Mouse (Mus musculus): Measurements from ENCODE around the gene Vmn1r4. TPM values are rescaled to one million over a fixed set of nuclear protein-coding genes. Genes with fewer than 3 reads are reported as not detected.

The Vmn1r4 gene
- polyA plus RNA-seq (2016; fragmentation: Nextera tagmentation; extraction: Ambion mirVana) = 0.27 and 0.47 TPM in 2 replicates

DNA sequence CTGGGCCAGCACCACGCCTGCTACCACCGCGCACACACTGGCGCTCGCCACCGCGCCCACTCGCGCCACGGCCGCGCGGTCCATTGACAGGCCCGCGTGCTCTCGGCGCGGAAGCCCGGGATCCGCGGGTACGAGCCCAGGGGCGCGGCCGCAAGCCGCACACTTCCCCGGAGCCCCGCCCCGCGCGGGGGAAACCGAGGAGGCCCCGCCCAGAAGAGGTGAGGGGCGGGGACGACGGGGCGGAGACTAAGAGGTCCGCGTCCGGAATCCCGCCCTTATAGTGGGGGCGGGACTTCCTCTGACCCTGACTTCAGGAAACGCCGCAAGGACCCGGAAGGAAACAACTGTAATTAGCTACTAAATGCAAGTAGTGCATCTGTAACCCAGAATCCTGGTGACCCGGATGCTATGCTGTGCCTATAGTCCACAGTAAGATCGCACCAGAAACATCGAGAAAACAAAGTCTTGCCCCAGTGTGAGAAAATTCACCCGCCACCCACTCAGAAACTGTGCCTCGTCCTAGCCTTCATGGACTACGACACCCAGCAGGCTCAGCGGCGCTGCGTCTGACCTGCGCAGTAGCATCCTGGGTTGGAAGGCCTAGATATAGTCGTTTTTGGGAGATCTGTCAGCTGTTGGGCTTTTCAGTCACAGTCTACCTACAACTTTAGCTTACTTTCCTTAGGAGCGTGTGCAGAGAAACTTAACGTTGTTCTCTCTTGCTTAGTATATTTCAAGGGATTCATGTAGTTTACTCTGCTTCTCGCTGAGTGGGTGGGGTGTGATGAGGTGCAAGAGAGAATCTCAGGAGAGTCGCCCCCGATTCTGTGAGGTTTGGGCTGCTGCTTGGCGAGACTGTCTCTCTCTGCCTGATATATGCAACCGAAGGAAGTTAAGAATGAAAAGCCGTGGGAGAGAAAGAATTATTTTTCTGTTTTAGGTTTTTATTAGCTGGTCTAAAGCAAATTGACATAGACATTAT lies at the start of gene Vmn1r4, which contains the start of gene Nt5c3:
Gene Vmn1r4, plus strand, starts transcription at position 290 of the 982 bp plus-strand sequence.
Gene Nt5c3, minus strand, starts transcription at position 207 of the 982 bp plus-strand sequence.
- H3K9me3 ChIP-seq = no peaks in the 10 kb centered on the region
- 3% methylated on average over 64 of the region's 64 CpGs for WGBS
- peak within 1 kb of the TSS; percentile 75 for H3K4me3 ChIP-seq
- DNase-seq (ENCODE audit: low spot score) = peak; percentile 92
- peaks cover 8% of the 10 kb centered on the region; the same call in 1 of the 2 replicates for H3K4me1 ChIP-seq (replicated peaks)
- no peaks in the 10 kb centered on the region for H3K36me3 ChIP-seq
- no peaks in the 10 kb centered on the region for H3K27me3 ChIP-seq (ENCODE audit: insufficient read depth, poor library complexity, severe bottlenecking)
- peak within 1 kb of the TSS; percentile 92 for H3K27ac ChIP-seq

GRCm38 (mm10) chr6:56876870-56877269 lies 46.9 kb upstream of the Vmn1r4 start:
- H3K27ac ChIP-seq = no peak overlapping the region
- no peak overlapping the region for H3K4me3 ChIP-seq
- no peaks in the 10 kb centered on the region for H3K27me3 ChIP-seq (ENCODE audit: insufficient read depth, poor library complexity, severe bottlenecking)
- 89% methylated on average over 4 of the region's 4 CpGs for WGBS
- peaks cover 58% of the 10 kb centered on the region for H3K36me3 ChIP-seq
- H3K9me3 ChIP-seq = no peaks in the 10 kb centered on the region
- no peaks in the 10 kb centered on the region for H3K4me1 ChIP-seq (replicated peaks)
- DNase-seq (ENCODE audit: low spot score) = no peak

DNA sequence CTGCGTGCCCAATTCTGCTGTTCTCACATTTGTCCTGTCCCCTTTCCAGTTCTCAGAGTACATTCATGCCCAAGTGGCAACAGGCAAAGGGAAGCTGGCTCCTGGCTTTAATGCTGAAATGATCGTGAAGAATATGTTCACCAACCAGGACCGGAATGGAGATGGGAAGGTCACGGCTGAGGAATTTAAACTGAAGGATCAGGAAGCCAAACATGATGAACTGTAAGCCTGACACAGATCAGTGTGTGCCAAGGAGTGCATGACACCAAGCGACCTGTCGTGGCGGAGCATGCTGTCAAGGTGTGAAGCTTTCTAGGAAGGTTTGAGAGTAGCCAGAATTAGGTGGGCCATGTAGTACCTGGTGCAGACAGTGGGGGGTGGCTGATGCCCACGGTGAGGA lies 45.8 kb upstream of the Vmn1r4 start:
- Histone ChIP-seq H3K36me3 (peaks cover 68% of the 10 kb centered on the region), H3K4me1 (replicated peaks) (no peaks in the 10 kb centered on the region), H3K27ac (no peak overlapping the region), H3K4me3 (no peak overlapping the region), H3K9me3 (no peaks in the 10 kb centered on the region), H3K27me3 (ENCODE audit: insufficient read depth, poor library complexity, severe bottlenecking) (no peaks in the 10 kb centered on the region)
- 94% methylated on average over 8 of the region's 8 CpGs for WGBS
- DNase-seq (ENCODE audit: low spot score) = no peak

DNA sequence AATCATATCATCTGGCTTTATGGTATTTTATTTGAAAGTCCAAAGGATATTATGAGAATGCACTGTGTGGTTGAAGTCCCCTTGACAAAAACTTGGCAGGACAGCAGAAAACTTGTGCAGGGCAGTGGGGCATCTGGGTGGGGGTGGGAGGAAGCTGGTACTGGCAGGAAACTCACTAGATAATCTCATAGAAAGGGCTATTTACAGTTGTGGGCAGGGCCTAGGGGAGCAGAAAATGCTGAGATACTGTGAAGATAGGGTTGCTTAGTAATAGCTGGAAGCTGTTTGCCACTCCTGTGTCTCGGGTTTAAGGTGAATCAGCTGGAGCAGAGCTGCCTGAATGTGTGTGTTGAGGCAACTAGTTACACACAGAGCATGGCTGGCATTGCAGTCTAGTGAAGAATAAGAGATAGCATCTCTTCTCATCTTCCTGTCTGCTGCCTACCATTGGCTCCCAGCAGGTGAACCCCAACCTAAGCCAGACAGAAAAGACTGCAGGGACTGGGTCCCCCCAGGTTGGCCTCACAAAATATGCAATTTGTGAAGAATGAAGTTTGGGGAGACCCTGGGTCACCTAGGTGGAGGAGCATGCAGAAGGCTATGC lies 44.4 kb upstream of the Vmn1r4 start:
- Histone ChIP-seq H3K36me3 (peaks cover 72% of the 10 kb centered on the region), H3K4me1 (replicated peaks) (no peaks in the 10 kb centered on the region), H3K27me3 (ENCODE audit: insufficient read depth, poor library complexity, severe bottlenecking) (no peaks in the 10 kb centered on the region), H3K4me3 (no peak overlapping the region), H3K27ac (no peak overlapping the region), H3K9me3 (no peaks in the 10 kb centered on the region)
- WGBS = 83% methylated on average over 1 of the region's 1 CpGs
- DNase-seq (ENCODE audit: low spot score) = no peak

- H3K9me3 ChIP-seq = no peaks in the 10 kb centered on the region
- peaks cover 59% of the 10 kb centered on the region for H3K36me3 ChIP-seq
- H3K4me1 ChIP-seq (replicated peaks) = no peaks in the 10 kb centered on the region
- no peak overlapping the region for H3K27ac ChIP-seq
- no peak overlapping the region for H3K4me3 ChIP-seq
- WGBS = 95% methylated on average over 6 of the region's 6 CpGs
- no peaks in the 10 kb centered on the region for H3K27me3 ChIP-seq (ENCODE audit: insufficient read depth, poor library complexity, severe bottlenecking)
- DNase-seq (ENCODE audit: low spot score) = no peak
Measured at GRCm38 (mm10) chr6:56888561-56888960, 35.3 kb upstream of the Vmn1r4 start.

DNA sequence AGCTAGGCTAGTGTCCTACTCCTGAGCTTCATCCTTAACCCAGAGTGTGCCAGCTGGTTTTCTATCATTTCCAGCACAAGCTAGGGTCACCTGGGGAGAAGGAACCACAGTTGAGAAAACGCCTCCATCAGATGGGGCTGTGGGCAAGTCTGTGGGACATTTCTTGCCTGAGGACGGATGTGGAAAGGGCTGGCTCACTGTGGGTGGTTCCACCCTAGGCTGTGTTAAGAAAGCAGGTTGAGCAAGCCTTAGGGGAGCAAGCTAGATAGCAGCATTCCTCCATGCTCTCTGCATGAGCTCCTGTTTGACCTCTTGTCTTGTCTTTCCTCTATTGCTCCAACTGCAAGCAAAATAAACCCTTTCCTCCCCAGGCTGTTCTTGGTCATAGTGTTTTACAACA lies 33.1 kb upstream of the Vmn1r4 start:
- Histone ChIP-seq H3K27me3 (ENCODE audit: insufficient read depth, poor library complexity, severe bottlenecking) (no peaks in the 10 kb centered on the region), H3K27ac (no peak overlapping the region), H3K36me3 (peaks cover 48% of the 10 kb centered on the region), H3K4me3 (no peak overlapping the region), H3K4me1 (replicated peaks) (no peaks in the 10 kb centered on the region), H3K9me3 (no peaks in the 10 kb centered on the region)
- WGBS = 92% methylated on average over 2 of the region's 2 CpGs
- no peak for DNase-seq (ENCODE audit: low spot score)

- WGBS = 86% methylated on average over 3 of the region's 3 CpGs
- Histone ChIP-seq H3K4me3 (no peak overlapping the region), H3K27me3 (ENCODE audit: insufficient read depth, poor library complexity, severe bottlenecking) (no peaks in the 10 kb centered on the region), H3K36me3 (no peaks in the 10 kb centered on the region), H3K4me1 (replicated peaks) (peaks cover 5% of the 10 kb centered on the region), H3K27ac (no peak overlapping the region), H3K9me3 (no peaks in the 10 kb centered on the region)
- DNase-seq (ENCODE audit: low spot score) = no peak
Measured at GRCm38 (mm10) chr6:56899601-56900000, 24.2 kb upstream of the Vmn1r4 start.

DNA sequence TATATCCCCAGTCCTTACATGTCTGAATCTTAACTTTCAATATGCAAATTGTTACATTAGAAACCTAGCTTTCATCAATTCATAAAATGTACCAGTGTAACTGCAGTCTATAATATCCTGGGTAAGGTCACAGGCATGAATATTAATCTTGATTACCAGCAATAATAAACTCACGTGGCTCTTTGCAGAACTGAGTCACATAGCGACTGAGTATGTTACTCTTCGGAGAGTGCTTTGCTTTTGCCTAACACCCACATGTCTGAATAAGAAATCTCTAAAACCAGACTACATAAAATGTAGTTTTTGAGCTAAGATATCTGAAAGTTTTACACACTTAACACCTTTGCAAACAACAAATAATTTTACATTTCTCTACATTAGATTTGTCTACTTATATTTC lies 22.5 kb upstream of the Vmn1r4 start:
- Histone ChIP-seq H3K4me1 (replicated peaks) (peaks cover 5% of the 10 kb centered on the region), H3K27me3 (ENCODE audit: insufficient read depth, poor library complexity, severe bottlenecking) (no peaks in the 10 kb centered on the region), H3K36me3 (no peaks in the 10 kb centered on the region), H3K9me3 (no peaks in the 10 kb centered on the region), H3K4me3 (no peak overlapping the region), H3K27ac (no peak overlapping the region)
- DNase-seq (ENCODE audit: low spot score) = no peak
- WGBS = 74% methylated on average over 3 of the region's 3 CpGs

DNA sequence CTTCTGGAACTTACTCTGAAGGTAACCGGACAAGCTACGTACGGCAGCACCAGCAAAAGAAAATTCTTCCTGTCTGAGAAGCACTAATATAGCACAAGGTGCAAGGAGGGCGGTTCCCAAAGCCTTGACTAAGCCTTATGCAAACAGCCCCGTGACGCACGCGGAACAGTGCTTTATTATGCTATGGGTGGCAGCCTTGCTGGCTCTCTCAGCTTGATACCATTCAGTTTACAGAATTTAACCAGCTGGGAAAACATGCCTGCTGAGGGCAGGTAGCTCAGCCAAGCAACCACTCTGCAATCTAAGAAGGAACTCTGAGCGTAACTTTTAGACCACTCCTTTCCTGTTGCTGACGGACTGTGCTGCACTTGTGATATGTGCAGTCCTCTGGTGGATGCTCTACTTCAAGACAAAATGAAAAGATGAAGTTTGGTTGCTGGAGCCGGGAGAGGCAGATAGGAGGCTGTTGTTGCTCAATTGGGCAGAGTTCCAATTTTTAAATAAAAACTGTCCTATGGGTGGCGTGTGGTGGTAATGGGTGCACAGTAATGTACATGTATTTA lies 21.9 kb upstream of the Vmn1r4 start:
- Histone ChIP-seq H3K36me3 (no peaks in the 10 kb centered on the region), H3K27ac (no peak overlapping the region), H3K4me1 (replicated peaks) (peaks cover 5% of the 10 kb centered on the region), H3K4me3 (no peak overlapping the region), H3K27me3 (ENCODE audit: insufficient read depth, poor library complexity, severe bottlenecking) (no peaks in the 10 kb centered on the region), H3K9me3 (no peaks in the 10 kb centered on the region)
- WGBS = 36% methylated on average over 12 of the region's 12 CpGs
- no peak for DNase-seq (ENCODE audit: low spot score)

DNA sequence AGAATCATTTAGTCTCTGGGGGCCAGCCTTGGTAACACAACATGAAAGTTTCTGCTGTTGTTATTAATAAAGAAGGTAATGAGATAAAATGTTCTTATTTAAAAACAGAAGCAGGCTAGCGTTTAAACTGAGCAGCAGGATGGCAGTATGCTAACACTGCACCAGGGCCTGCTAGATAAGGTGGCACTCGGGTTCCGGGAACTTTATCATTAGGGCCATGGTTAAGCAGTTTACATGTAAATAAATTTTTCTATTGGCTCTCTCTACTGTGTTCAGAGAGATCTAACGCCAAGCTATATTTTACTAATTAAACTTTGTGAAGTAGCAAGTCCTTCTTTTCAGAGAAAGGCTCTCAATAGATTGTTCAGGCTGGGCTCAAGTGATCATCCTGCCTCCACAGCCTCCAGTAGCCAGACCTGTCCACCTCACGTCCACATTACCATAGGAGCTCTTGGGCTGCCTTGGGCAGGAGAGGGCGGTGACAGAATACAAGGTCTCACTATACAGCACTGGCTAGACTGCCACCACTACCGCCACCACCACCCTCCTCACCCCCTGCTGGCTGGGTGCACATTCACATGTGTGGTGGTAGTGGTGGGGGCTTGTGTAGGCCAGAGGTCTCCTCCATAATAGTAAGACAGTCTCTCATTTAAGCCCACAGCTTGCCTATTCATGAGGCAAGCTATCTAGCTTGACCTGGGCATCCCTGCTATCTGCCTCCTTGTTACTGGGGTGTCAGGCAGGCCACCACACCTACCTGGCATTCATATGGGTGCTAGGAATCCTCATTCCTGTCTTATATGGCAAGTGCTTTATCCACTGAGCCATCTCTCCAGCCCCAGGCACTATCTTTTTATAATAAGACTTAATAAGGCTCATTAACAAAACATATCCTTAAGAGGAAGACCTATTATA lies 21.0 kb upstream of the Vmn1r4 start:
- Histone ChIP-seq H3K27ac (0 out of 2 replicates have a peak overlapping the region, but pooled peaks have one; percentile 12), H3K36me3 (no peaks in the 10 kb centered on the region), H3K4me3 (no peak overlapping the region), H3K9me3 (no peaks in the 10 kb centered on the region), H3K27me3 (ENCODE audit: insufficient read depth, poor library complexity, severe bottlenecking) (no peaks in the 10 kb centered on the region), H3K4me1 (replicated peaks) (peaks cover 5% of the 10 kb centered on the region)
- no peak for DNase-seq (ENCODE audit: low spot score)
- 79% methylated on average over 7 of the region's 7 CpGs for WGBS

DNA sequence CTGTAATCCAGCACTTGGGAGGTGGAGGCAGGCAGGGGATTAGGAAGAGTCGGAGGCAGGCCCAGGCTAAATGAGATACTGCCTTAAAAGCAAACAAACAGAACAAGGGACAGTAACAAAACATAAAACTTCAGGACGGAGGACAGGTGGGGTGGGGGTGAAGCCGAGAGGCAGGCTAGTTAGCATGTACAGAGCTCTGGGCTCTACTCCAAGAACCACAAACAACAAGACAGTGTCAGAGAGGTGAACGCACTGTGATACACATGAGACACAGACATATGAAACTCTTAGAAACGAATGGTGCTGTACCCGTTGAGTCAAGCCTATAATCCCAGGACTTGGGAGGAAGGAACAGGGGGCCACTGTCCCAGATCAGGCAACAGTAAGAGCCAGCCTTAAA lies 20.0 kb upstream of the Vmn1r4 start:
- Histone ChIP-seq H3K27me3 (ENCODE audit: insufficient read depth, poor library complexity, severe bottlenecking) (no peaks in the 10 kb centered on the region), H3K4me3 (no peak overlapping the region), H3K27ac (no peak overlapping the region), H3K36me3 (no peaks in the 10 kb centered on the region), H3K9me3 (no peaks in the 10 kb centered on the region), H3K4me1 (replicated peaks) (peaks cover 5% of the 10 kb centered on the region)
- WGBS = 70% methylated on average over 6 of the region's 6 CpGs
- no peak for DNase-seq (ENCODE audit: low spot score)

- H3K36me3 ChIP-seq = no peaks in the 10 kb centered on the region
- 89% methylated on average over 1 of the region's 1 CpGs for WGBS
- no peak overlapping the region for H3K27ac ChIP-seq
- H3K4me1 ChIP-seq (replicated peaks) = peaks cover 5% of the 10 kb centered on the region
- H3K27me3 ChIP-seq (ENCODE audit: insufficient read depth, poor library complexity, severe bottlenecking) = no peaks in the 10 kb centered on the region
- no peaks in the 10 kb centered on the region for H3K9me3 ChIP-seq
- H3K4me3 ChIP-seq = no peak overlapping the region
- DNase-seq (ENCODE audit: low spot score) = no peak
Measured at GRCm38 (mm10) chr6:56904330-56904729, 19.5 kb upstream of the Vmn1r4 start.

All from hindbrain, embryonic 10.5 days (tissue).